Mouse (Mus musculus) spleen, adult 12 weeks (tissue): Measurements from ENCODE around the gene Zfp354b.

Experiments
- DNase-seq: peaks from one replicate; pipeline ENCODE4 v3.0.0; 2022; ENCODE audit warnings: low spot score

Zfp354b gene

GRCm38 (mm10) chr11:50883756-50884155, 47.7 kb downstream of the Zfp354b start:
- no peak for DNase-seq

- no peak for DNase-seq
Observed at GRCm38 (mm10) chr11:50878641-50879040, 52.8 kb downstream of the Zfp354b start.
